Mouse (Mus musculus): Measurements from ENCODE around the gene Lrp8. TPM values are rescaled to one million over a fixed set of nuclear protein-coding genes. Genes with fewer than 3 reads are reported as not detected.

Gene Lrp8
- polyA plus RNA-seq, 1 experiment, result 3.2 TPM

DNA sequence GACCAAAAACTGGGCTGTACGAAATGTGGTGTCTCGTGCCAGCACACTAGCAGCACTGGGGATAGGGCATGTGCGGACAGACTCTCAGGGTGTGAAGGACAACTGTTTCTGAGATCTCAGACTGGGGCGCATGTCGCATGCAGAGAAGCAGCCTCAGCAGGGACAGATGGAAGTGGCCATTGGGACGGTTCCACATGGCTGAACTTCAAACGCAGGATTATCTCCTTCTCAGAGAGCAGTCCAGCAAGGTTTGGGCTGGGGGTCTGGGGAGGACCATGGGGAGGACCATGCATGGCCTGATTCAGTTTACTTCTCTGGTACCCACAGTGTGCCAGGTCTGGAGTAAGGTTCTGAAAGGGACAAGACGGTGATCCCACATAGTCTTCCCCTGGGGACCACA is 41.6 kb downstream of the Lrp8 start:
- Histone ChIP-seq H3K79me2 (ENCODE audit: control insufficient read depth, insufficient read depth) (no peaks in the 10 kb centered on the region), H3K36me3 (ENCODE audit: control insufficient read depth, insufficient read depth) (no peaks in the 10 kb centered on the region), H3K27me3 (ENCODE audit: control insufficient read depth, insufficient read depth, insufficient read length) (no peaks in the 10 kb centered on the region), H3K4me3 (no peak overlapping the region), H3K4me2 (ENCODE audit: low read depth) (no peak overlapping the region), H3ac (ENCODE audit: control insufficient read depth, insufficient read length) (no peak overlapping the region)
- no peak for TF ChIP-seq TCF12 (IDR thresholded peaks at IDR 0.05; ENCODE audit: insufficient read depth, poor library complexity, severe bottlenecking)
- TF ChIP-seq CEBPB (IDR thresholded peaks at IDR 0.05; ENCODE audit: insufficient read depth, poor library complexity, severe bottlenecking), result no peak
- no peak for TF ChIP-seq MYOD1 (IDR thresholded peaks at IDR 0.05; ENCODE audit: control insufficient read depth in 1 of 3, insufficient read length in 2 of 3, low read depth in 2 of 3)
- TF ChIP-seq REST (IDR thresholded peaks at IDR 0.05; ENCODE audit: insufficient read depth, insufficient read length), result no peak
- TF ChIP-seq SRF (IDR thresholded peaks at IDR 0.05; ENCODE audit: control insufficient read depth, insufficient read length, low read depth), result no peak
- no peak for TF ChIP-seq MAX (IDR thresholded peaks at IDR 0.05; ENCODE audit: low read depth)
- no peak for TF ChIP-seq MYOG (IDR thresholded peaks at IDR 0.05; ENCODE audit: control insufficient read depth in 1 of 3, insufficient read depth in 1 of 3, insufficient read length in 2 of 3, low read depth in 2 of 3)
- TF ChIP-seq E2F4 (IDR thresholded peaks at IDR 0.05; ENCODE audit: insufficient read depth), result no peak
- TF ChIP-seq POLR2A (IDR thresholded peaks at IDR 0.05; ENCODE audit: insufficient read length, low read depth), result no peak
- TF ChIP-seq POLR2AphosphoS2 (IDR thresholded peaks at IDR 0.05; ENCODE audit: insufficient read length, low read depth), result no peak
- no peak for TF ChIP-seq USF1 (IDR thresholded peaks at IDR 0.05; ENCODE audit: low read depth)
- TF ChIP-seq TCF3 (IDR thresholded peaks at IDR 0.05; ENCODE audit: insufficient read length, low read depth), result no peak

DNA sequence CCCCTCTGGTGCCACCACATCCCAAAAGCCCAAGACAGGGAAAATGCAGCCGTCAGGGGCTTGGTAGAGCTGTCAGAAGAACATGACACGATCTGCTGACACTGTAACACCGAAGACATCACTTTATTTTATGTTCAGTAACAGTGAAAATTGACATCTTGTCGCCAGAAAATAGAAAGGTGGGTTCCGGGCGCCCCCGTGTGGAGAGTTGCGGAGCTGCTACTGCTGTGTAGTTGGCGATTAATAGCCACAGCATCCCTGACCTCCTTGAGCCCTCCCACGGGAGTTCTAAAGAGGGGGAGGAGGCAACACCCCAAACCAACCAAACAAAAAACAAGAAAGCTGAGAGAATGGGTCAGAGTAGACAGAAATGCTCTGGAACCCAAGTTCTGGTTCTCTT is 42.9 kb downstream of the Lrp8 start:
- Histone ChIP-seq H3ac (ENCODE audit: control insufficient read depth, insufficient read length) (no peak overlapping the region), H3K27me3 (ENCODE audit: control insufficient read depth, insufficient read depth, insufficient read length) (no peaks in the 10 kb centered on the region), H3K4me3 (no peak overlapping the region), H3K36me3 (ENCODE audit: control insufficient read depth, insufficient read depth) (no peaks in the 10 kb centered on the region), H3K4me2 (ENCODE audit: low read depth) (no peak overlapping the region), H3K79me2 (ENCODE audit: control insufficient read depth, insufficient read depth) (no peaks in the 10 kb centered on the region)
- TF ChIP-seq SRF (IDR thresholded peaks at IDR 0.05; ENCODE audit: control insufficient read depth, insufficient read length, low read depth), result no peak
- TF ChIP-seq MYOD1 (IDR thresholded peaks at IDR 0.05; ENCODE audit: control insufficient read depth in 1 of 3, insufficient read length in 2 of 3, low read depth in 2 of 3), result no peak
- no peak for TF ChIP-seq POLR2A (IDR thresholded peaks at IDR 0.05; ENCODE audit: insufficient read length, low read depth)
- no peak for TF ChIP-seq USF1 (IDR thresholded peaks at IDR 0.05; ENCODE audit: low read depth)
- TF ChIP-seq E2F4 (IDR thresholded peaks at IDR 0.05; ENCODE audit: insufficient read depth), result no peak
- no peak for TF ChIP-seq TCF12 (IDR thresholded peaks at IDR 0.05; ENCODE audit: insufficient read depth, poor library complexity, severe bottlenecking)
- TF ChIP-seq MYOG (IDR thresholded peaks at IDR 0.05; ENCODE audit: control insufficient read depth in 1 of 3, insufficient read depth in 1 of 3, insufficient read length in 2 of 3, low read depth in 2 of 3), result no peak
- no peak for TF ChIP-seq POLR2AphosphoS2 (IDR thresholded peaks at IDR 0.05; ENCODE audit: insufficient read length, low read depth)
- no peak for TF ChIP-seq CEBPB (IDR thresholded peaks at IDR 0.05; ENCODE audit: insufficient read depth, poor library complexity, severe bottlenecking)
- TF ChIP-seq REST (IDR thresholded peaks at IDR 0.05; ENCODE audit: insufficient read depth, insufficient read length), result no peak
- no peak for TF ChIP-seq MAX (IDR thresholded peaks at IDR 0.05; ENCODE audit: low read depth)
- TF ChIP-seq TCF3 (IDR thresholded peaks at IDR 0.05; ENCODE audit: insufficient read length, low read depth), result no peak

DNA sequence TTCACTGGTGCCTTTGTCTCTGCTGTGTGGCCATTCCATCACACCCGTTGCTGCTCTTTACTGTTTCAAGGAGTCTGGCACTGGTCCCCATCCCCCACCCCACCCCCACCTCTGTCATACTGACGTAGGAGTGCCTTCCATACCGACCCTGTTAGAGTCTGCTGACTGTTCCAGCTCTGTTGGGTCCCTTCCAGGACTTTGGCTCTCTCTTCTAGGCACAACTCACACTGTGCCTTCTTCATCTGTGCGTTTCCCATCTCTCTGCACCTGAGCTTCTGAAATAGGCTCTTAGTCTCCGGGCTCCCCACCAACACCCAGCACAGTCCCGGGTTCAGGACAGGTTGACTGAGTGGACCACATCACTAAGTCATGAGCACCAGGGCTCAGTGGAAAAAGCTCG is 44.7 kb downstream of the Lrp8 start:
- no peak overlapping the region for H3ac ChIP-seq (ENCODE audit: control insufficient read depth, insufficient read length)
- H3K4me3 ChIP-seq, result no peak overlapping the region
- H3K27me3 ChIP-seq (ENCODE audit: control insufficient read depth, insufficient read depth, insufficient read length), result no peaks in the 10 kb centered on the region
- no peaks in the 10 kb centered on the region for H3K36me3 ChIP-seq (ENCODE audit: control insufficient read depth, insufficient read depth)
- H3K4me2 ChIP-seq (ENCODE audit: low read depth), result no peak overlapping the region
- TF ChIP-seq CEBPB (IDR thresholded peaks at IDR 0.05; ENCODE audit: insufficient read depth, poor library complexity, severe bottlenecking) (no peak), E2F4 (IDR thresholded peaks at IDR 0.05; ENCODE audit: insufficient read depth) (no peak), MYOD1 (IDR thresholded peaks at IDR 0.05; ENCODE audit: control insufficient read depth in 1 of 3, insufficient read length in 2 of 3, low read depth in 2 of 3) (no peak), MYOG (IDR thresholded peaks at IDR 0.05; ENCODE audit: control insufficient read depth in 1 of 3, insufficient read depth in 1 of 3, insufficient read length in 2 of 3, low read depth in 2 of 3) (no peak), TCF12 (IDR thresholded peaks at IDR 0.05; ENCODE audit: insufficient read depth, poor library complexity, severe bottlenecking) (no peak), POLR2A (IDR thresholded peaks at IDR 0.05; ENCODE audit: insufficient read length, low read depth) (no peak), MAX (IDR thresholded peaks at IDR 0.05; ENCODE audit: low read depth) (no peak), REST (IDR thresholded peaks at IDR 0.05; ENCODE audit: insufficient read depth, insufficient read length) (no peak), USF1 (IDR thresholded peaks at IDR 0.05; ENCODE audit: low read depth) (no peak), POLR2AphosphoS2 (IDR thresholded peaks at IDR 0.05; ENCODE audit: insufficient read length, low read depth) (no peak), TCF3 (IDR thresholded peaks at IDR 0.05; ENCODE audit: insufficient read length, low read depth) (no peak), SRF (IDR thresholded peaks at IDR 0.05; ENCODE audit: control insufficient read depth, insufficient read length, low read depth) (no peak)
- no peaks in the 10 kb centered on the region for H3K79me2 ChIP-seq (ENCODE audit: control insufficient read depth, insufficient read depth)

DNA sequence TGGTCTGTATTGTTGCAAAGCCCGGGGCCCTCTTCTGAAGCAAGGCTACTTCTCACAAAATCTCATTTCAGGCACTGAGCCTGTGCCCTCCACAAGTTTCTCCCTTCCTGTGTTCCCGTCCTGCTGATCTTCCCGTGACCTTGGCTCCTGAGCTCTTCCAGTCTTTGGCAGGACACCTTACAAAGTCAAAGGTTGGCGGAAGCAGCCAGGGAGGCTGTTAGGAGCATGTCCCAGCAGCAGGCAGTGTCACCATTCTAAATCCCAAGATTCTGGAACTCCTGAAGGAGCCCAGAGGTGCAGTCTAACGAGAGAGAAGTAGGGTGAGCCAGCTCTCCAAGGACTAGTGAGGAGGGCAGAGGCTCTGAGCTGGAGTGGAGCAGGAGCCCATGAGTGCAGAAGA is 46.5 kb downstream of the Lrp8 start:
- H3K4me3 ChIP-seq, result no peak overlapping the region
- no peak overlapping the region for H3K4me2 ChIP-seq (ENCODE audit: low read depth)
- no peak for TF ChIP-seq MYOD1 (IDR thresholded peaks at IDR 0.05; ENCODE audit: control insufficient read depth in 1 of 3, insufficient read length in 2 of 3, low read depth in 2 of 3)
- H3ac ChIP-seq (ENCODE audit: control insufficient read depth, insufficient read length), result no peak overlapping the region
- H3K36me3 ChIP-seq (ENCODE audit: control insufficient read depth, insufficient read depth), result no peaks in the 10 kb centered on the region
- H3K79me2 ChIP-seq (ENCODE audit: control insufficient read depth, insufficient read depth), result no peaks in the 10 kb centered on the region
- H3K27me3 ChIP-seq (ENCODE audit: control insufficient read depth, insufficient read depth, insufficient read length), result no peaks in the 10 kb centered on the region

DNA sequence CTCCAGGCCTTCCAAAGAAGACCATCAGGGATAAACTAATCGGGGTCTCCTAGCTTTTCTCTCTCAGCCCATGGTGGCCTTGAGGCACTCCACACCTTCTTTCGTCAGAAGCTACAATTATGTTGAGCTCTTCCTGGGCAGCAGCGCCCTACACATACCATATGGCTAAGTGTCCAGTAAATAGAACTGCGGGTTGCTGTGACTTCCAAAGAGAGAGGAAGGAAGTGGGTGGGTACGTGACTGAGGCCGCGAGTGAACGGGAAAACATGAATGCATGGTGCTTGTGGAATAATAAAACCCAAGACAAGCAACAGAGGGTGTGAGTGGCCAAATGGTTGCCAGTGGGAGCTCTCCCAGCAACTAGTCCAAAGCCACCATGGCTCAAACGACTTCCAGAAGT is 47.6 kb downstream of the Lrp8 start:
- H3K4me2 ChIP-seq (ENCODE audit: low read depth), result no peak overlapping the region
- H3K36me3 ChIP-seq (ENCODE audit: control insufficient read depth, insufficient read depth), result no peaks in the 10 kb centered on the region
- H3K27me3 ChIP-seq (ENCODE audit: control insufficient read depth, insufficient read depth, insufficient read length), result no peaks in the 10 kb centered on the region
- H3K79me2 ChIP-seq (ENCODE audit: control insufficient read depth, insufficient read depth), result no peaks in the 10 kb centered on the region
- H3ac ChIP-seq (ENCODE audit: control insufficient read depth, insufficient read length), result no peak overlapping the region
- no peak overlapping the region for H3K4me3 ChIP-seq
- TF ChIP-seq TCF12 (IDR thresholded peaks at IDR 0.05; ENCODE audit: insufficient read depth, poor library complexity, severe bottlenecking), result no peak
- TF ChIP-seq POLR2A (IDR thresholded peaks at IDR 0.05; ENCODE audit: insufficient read length, low read depth), result no peak
- TF ChIP-seq MAX (IDR thresholded peaks at IDR 0.05; ENCODE audit: low read depth), result no peak
- no peak for TF ChIP-seq USF1 (IDR thresholded peaks at IDR 0.05; ENCODE audit: low read depth)
- no peak for TF ChIP-seq POLR2AphosphoS2 (IDR thresholded peaks at IDR 0.05; ENCODE audit: insufficient read length, low read depth)
- TF ChIP-seq SRF (IDR thresholded peaks at IDR 0.05; ENCODE audit: control insufficient read depth, insufficient read length, low read depth), result no peak
- TF ChIP-seq CEBPB (IDR thresholded peaks at IDR 0.05; ENCODE audit: insufficient read depth, poor library complexity, severe bottlenecking), result no peak
- no peak for TF ChIP-seq E2F4 (IDR thresholded peaks at IDR 0.05; ENCODE audit: insufficient read depth)
- TF ChIP-seq REST (IDR thresholded peaks at IDR 0.05; ENCODE audit: insufficient read depth, insufficient read length), result no peak
- no peak for TF ChIP-seq MYOD1 (IDR thresholded peaks at IDR 0.05; ENCODE audit: control insufficient read depth in 1 of 3, insufficient read length in 2 of 3, low read depth in 2 of 3)
- no peak for TF ChIP-seq TCF3 (IDR thresholded peaks at IDR 0.05; ENCODE audit: insufficient read length, low read depth)
- TF ChIP-seq MYOG (IDR thresholded peaks at IDR 0.05; ENCODE audit: control insufficient read depth in 1 of 3, insufficient read depth in 1 of 3, insufficient read length in 2 of 3, low read depth in 2 of 3), result no peak
